Mouse (Mus musculus): ENCODE measurements at regions not wholly inside any gene's neighbourhood (a gene's known extent, or its start where the extent isn't known, plus 50 kb on each side); places are given as distances from the start of the nearest gene placed in this dataset.

- no peak for DNase-seq
Observed at GRCm38 (mm10) chr10:10628236-10628717, 52.9 kb upstream of the Gm10944 start.

- DNase-seq: peak; percentile 45
Observed at GRCm38 (mm10) chr10:10614976-10615762, 57.1 kb upstream of the Rab32 start.

DNA sequence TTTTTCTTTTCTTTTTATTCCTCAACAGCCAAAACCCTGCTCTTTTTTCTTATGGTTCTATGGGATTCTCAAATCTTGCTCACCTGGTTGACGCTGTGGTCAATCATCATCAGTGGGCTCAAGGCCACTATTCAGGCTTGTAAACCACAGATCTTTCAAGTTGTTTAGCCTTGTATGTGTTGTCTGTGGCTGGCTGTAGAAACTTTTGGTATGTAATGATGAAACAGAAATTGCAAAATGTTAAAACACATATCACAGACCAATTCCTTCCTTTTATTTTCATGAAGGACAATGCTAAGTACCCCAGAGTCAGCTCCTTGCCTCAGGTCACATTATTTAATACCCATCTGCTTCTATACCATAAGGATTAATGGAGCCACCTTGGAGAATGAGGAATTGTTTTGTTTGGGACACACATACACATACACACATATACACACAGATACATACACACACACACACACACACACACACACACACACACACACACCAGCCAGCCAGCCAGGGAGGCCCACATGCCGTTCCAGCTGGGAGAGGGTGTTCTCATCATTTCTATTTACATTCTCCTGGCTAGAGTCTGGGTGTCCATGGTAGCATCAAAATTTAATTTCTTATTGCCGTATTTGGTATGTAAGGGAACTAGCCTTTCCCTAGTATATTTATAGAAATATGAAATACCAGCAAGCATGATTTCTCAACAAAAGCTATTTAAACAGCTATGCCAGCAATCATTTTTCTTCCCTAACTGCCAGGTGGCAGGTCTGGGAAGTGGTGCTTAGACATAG lies 52.7 kb upstream of the Rab32 start:
- no peak for DNase-seq

- no peak for DNase-seq
Observed at GRCm38 (mm10) chr10:10608626-10609168, 50.6 kb upstream of the Rab32 start.
